Mouse (Mus musculus) lung, postnatal 25 days (tissue): ENCODE results near the gene Lrp5.

ENCODE experiments used
- DNase-seq: peaks from one replicate; pipeline ENCODE4 v3.0.0; 2022; ENCODE audit warnings: low spot score

Gene Lrp5

DNA sequence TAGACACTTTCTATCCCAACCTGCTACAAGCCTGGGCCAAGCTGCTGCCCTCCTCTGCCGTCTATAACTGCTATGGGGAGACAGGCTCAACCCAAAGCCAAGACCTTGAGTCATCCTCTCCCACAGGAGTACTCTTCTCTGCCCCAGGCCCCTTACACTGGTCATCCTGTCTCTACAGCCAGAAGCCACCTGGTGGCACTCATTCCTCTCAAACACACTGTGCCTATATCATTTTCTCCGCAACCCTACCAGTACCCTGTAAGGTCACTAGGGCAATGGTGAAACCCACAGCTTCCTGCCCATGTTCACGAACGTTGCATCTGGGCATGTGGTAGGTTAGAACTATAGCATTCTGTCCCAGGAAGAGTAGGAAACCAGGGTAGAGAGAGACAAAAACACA, 31.4 kb downstream of the Lrp5 start:
- DNase-seq = no peak

DNA sequence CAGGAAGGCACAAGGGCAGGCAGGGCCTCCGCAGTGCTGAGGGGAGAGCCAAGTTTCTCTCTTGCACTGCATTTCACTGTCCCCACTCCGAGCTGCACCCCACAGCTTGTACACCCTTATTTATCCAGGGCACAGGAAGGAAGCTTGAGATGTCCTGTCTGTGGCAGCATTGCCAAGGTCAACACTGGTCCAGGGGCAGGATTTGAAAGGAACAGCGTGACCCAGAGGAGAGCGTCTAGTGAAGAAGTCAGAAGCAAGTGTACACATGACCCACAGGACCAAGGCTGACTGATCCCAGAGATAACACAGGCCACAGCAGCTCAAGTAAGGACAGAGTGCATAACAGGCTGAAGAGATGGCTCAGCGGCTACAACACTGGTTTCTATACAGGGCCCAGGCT, 32.3 kb downstream of the Lrp5 start:
- DNase-seq = peak; percentile 77

- no peak for DNase-seq
These were observed 32.9 kb downstream of the Lrp5 start for GRCm38 (mm10) chr19:3653508-3653907.

GRCm38 (mm10) chr19:3651989-3652388, 34.4 kb downstream of the Lrp5 start:
- DNase-seq = no peak

DNA sequence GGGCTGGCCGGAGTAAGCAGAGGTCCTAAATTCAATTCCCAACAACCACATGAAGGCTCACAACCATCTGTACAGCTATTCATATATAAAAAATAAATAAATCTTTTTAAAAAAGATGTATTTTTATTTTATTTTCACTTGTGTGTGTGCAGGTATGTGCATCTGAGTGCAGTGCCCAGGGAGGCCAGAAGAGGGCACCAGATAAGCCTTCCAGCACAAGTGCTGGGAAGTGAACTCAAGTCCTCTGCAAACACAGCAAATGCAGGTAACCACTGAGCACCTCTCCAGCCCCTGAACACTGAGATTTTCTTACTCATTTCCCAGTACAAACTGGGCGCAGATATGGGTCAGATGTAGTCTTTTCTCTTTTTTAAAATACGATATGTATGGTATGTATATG, 35.1 kb downstream of the Lrp5 start:
- DNase-seq = no peak

DNA sequence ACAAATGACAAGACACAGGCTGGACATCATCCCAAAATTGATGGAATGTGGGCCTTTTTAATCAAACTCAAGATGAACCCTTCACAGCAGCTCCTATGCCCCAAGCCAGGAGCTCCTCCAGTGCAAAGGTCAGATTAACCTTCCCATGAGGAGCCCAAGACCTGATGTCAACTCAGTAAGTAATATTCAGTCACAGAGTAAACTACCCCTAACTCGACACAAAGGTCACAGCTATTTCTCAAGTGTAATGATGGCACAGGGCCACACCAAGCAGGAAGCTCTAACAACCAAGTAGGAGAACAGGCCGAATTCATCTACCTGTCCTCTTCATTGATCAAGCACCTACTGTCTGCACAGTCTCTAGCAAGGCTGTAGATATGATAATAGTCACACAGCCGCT, 35.9 kb downstream of the Lrp5 start:
- no peak for DNase-seq

DNA sequence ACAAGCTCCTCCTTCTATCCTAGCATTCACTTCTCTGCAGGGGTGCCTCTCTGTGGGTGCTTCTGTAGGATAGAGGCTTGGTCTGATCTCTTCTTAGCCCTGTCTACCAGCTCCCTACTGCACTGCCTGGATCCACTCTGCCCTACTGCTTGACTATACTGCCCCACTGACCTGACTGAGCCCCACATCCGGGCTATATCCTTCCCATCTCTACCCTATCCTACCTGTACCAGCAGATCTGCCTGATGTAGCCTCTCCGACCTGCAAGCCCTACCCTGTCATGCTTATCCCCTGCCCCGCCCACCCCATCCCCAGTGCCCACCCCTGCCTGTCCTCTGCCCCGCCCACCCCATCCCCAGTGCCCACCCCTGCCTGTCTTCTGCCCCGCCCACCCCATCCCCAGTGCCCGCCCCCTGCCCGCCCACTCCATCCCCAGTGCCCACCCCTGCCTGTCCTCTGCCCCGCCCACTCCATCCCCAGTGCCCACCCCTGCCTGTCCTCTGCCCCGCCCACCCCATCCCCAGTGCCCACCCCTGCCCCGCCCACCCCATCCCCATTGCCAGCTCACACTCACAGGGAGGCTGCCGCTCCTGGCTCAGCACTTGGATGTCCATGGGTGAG, 37.4 kb downstream of the Lrp5 start:
- no peak for DNase-seq

GRCm38 (mm10) chr19:3647999-3648398, 38.4 kb downstream of the Lrp5 start:
- DNase-seq = no peak

- no peak for DNase-seq
These were observed 40.6 kb downstream of the Lrp5 start for GRCm38 (mm10) chr19:3645813-3646212.

GRCm38 (mm10) chr19:3645318-3645717, 41.0 kb downstream of the Lrp5 start:
- DNase-seq = no peak

DNA sequence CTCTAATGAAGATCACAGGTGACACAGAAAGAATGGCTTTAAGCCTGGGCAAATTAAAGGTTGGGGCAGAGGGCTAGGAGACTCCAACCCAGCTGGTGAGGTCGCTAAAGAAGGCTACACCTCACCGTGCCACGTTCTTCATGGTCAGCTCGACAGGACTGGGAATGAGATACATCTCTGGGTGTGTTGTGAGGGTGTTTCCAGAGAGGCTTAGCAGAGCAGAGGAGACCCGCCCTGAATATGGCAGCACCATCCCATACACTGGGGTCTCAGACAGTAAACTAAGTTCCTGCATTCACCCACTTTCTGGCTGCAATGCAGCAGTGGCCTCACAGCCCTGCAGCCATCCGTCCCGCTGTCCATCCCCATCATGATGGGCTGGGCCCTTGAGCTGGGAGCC, 46.8 kb downstream of the Lrp5 start:
- no peak for DNase-seq

DNA sequence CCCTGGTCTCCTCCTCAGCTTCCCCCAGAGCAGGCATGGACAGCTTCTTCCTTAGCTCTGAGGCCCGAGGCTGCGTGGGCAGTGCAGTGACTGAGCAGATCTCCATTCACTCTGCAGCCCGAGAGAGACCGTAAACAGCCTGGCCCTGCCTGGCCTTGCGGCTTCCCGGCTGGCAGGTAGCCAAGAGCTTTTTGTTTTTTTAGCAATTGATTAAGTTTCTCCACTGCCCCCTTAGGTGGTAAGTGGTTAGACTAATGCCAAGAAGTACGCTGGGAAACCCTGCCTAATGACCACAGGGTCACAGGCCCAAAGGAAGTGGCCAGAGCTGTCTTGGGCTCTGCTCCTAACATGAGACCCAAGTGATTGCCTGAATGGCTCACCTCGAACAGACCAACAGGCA, 47.7 kb downstream of the Lrp5 start:
- peak; percentile 76 for DNase-seq

DNA sequence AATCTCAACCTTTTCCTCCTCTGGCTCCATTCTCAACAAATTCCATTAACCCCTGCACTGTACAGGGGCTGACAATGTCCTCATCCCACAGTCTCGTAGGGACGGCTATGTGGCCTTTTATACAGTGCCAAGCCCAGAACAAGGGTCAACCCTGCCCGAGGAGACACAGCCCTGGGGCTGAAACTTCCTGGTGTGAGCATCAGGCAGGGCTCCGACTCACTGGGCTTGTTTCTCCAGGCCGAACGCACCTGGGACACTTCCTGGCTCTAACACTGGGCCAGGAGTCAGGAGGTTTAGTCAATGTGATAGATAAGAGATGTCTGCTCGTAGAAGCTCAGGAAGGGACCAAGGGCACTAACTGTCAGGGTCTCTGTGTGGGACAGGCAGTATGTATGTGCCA, 54.3 kb downstream of the Lrp5 start:
- DNase-seq = no peak

DNA sequence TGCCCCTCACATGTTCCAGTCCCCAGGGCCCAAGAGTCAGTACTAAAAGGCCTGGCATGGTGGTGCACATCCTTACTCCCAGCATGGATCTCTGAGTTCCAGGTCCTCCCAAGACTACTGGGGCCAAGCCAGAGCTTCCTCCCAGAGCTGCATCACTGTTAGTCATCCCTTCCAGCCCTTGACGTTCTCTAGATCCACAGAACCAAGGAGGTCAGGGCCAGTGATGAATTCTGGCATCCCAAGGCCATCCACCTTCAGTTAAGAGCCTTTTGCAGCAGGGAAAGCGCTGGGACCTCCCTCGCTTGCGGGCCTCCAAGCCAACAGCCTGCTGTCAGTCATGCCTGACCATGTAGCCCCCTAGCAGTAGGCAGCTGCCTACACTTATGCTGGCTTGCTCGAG, 54.9 kb downstream of the Lrp5 start:
- no peak for DNase-seq

DNA sequence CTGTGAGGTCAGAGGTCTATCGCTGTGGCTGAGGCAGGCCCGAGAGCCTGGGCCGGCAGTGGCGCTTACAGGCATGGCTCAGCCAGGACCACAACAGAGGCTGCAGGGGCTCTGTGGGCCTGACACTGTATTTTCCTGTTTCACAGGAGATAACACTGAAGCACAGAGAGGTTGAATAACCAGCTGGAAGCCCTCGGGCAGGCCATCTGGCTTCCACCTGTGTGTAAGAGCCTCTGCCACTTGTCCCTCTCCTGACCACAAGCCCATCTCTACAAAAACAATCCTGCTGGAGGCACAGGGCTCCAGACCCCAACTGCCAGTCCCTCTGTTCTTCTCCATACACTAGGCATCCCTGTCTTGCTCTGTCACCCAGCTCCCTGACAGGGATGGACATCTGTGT, 55.9 kb downstream of the Lrp5 start:
- no peak for DNase-seq

- DNase-seq = no peak
These were observed 56.3 kb downstream of the Lrp5 start for GRCm38 (mm10) chr19:3630027-3630426.

DNA sequence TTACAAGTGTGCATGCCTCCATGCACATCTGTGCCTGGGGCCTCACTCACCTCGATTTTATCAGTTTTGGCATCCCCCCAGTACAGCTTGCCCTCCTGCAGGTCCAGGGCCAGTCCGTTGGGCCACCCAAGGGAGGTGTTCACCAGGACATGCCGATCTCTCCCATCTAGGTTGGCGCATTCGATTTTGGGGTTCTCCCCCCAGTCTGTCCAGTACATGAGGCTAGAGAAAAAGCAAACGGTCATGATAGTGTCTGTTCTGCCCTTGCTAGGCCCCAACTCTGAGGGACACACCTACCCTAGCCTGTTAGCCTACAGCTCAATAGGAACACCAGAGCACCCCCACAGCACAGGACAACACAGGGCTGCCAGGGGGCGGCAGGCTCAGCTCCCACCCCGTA, 58.1 kb downstream of the Lrp5 start:
- no peak for DNase-seq

- no peak for DNase-seq
These were observed 61.3 kb downstream of the Lrp5 start for GRCm38 (mm10) chr19:3625111-3625510.

- DNase-seq = peak; percentile 69
These were observed 62.5 kb downstream of the Lrp5 start for GRCm38 (mm10) chr19:3623824-3624223.

- no peak for DNase-seq
These were observed 63.1 kb downstream of the Lrp5 start for GRCm38 (mm10) chr19:3623294-3623693.

GRCm38 (mm10) chr19:3620871-3621270, 65.5 kb downstream of the Lrp5 start:
- no peak for DNase-seq

DNA sequence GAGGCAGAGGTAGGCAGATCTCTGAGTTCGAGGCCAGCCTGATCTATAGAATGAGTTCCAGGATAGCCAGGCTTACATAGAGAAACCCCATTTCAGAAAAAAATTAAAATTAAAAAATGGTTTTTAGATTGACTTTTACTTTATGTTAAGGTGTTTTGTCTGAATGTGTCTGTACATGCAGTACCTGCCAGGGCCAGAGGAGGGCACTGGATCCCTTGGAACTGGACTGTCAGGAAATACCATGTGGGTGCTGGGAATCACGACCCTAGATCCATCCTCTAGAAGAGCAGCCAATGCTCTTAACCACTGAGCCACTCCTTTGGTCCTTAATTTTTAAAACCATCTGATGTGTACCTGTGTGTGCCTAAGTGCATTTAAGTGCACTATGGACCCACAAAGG, 67.0 kb downstream of the Lrp5 start:
- DNase-seq = no peak

- DNase-seq = no peak
These were observed 72.4 kb downstream of the Lrp5 start for GRCm38 (mm10) chr19:3613991-3614390.

DNA sequence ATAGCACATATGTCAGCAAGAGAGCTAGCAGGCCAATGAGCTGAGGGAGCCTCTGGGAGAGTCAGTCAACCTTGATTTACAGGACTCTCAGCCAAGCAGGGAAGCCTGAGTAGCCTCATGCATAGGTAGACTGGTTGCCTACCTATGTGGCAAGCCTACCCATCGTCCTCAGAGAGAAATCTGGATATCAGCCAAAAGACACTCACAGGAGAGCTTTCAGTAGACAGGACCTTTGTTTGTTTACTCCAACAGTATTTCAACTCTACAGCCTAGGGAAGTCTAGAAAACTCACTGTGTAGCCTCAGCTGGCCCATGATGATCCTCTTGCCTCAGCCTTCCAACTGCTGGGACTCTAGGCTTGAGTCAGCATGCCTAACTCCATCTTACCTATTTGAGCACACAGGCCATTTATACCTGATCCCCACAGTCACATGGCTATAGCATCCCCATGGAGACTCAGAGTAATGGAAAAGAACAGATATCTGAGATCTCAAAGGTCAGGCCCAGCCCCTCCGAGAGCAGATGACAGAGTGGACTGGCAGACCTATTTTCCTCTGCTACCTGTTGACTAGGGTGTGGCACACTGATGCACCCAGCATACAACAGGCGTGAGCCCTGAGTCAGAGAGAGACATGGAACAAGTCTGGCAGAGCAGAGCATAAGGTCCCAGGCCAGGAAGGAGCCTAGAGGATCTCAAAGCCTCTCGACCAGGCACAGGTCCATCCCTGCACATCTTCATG, 73.7 kb downstream of the Lrp5 start:
- no peak for DNase-seq
